Mouse (Mus musculus): ENCODE results near the gene Cst8.
"Not testable (repeated sequence)": the region's sequence is repeated elsewhere in the genome, so short reads cannot be mapped to it uniquely, and the experiment has no call there.

Cst8 gene

GRCm38 (mm10) chr2:148798485-148798884, at the start of gene Cst8:
Cst8 (plus strand) TSS chr2:148798785.
- DNase-seq (ENCODE audit: low spot score) = no peak

DNA sequence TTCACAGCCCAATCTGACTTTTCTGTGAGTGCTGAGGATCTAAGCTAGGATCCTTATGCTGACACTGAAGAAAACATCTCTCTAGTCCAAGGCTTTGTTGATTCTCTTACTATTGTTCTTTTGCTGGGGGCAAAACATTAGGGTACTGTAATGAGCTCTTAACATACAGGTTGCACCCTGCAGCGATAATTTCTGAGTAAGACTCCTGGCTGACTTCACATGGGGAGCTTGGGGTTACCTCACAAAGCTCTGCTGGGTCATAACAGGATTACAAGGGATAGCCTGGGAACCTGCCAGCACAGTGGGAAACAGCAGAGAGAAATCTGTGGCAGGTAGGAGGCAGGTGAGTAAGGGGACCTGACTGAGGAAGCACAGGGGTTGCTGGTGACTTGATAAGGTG, 48.5 kb upstream of the Cst8 start, which contains the start of gene Cstl1:
Cstl1 (plus strand) TSS at position 301 of the 400 bp plus-strand sequence.
- no peak for DNase-seq (ENCODE audit: low spot score)

DNA sequence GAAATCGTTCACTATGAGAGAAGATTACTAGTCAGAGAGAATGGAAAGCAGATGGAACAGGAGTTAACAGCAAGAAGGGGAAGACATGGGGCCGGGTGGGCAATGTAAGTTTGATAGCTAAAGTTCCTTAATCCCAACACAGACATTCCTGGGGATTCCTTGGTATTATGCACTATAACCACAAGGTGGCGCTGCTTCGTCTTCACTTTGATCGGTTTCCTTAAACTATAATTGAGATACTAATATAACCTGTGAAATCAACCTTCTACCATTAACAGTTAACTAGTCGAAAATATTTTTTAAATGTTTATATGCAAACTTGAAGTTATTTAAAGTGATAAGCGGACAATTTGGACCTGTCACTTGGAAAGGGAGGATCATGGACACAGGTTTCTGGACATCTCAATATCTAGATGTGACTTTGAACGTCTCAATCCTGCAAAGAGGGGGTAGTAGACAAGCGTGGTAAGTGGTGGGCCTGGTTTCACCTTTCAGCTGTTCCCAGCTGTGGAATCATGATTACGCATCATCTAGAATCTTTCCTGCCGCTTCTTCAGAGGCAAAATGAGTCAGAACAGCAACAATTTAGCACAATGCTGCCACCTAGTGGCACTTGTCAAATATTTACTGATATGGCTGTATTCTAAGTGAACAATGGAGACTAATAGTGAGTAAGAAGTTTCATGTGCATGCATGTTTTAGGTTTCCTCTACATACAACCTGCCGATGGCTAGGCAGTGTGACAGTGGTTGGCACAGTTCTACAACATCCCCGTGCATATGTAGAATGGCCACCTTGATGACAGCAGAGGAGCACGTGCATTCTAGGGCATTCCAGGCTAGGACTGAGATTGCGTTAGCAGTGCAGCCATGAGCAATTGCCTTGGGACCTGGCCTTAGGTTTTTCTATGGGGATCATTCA, 46.4 kb upstream of the Cst8 start:
- DNase-seq (ENCODE audit: low spot score) = peak; percentile 88

GRCm38 (mm10) chr2:148754310-148754846, 44.2 kb upstream of the Cst8 start:
- DNase-seq (ENCODE audit: low spot score) = no peak

DNA sequence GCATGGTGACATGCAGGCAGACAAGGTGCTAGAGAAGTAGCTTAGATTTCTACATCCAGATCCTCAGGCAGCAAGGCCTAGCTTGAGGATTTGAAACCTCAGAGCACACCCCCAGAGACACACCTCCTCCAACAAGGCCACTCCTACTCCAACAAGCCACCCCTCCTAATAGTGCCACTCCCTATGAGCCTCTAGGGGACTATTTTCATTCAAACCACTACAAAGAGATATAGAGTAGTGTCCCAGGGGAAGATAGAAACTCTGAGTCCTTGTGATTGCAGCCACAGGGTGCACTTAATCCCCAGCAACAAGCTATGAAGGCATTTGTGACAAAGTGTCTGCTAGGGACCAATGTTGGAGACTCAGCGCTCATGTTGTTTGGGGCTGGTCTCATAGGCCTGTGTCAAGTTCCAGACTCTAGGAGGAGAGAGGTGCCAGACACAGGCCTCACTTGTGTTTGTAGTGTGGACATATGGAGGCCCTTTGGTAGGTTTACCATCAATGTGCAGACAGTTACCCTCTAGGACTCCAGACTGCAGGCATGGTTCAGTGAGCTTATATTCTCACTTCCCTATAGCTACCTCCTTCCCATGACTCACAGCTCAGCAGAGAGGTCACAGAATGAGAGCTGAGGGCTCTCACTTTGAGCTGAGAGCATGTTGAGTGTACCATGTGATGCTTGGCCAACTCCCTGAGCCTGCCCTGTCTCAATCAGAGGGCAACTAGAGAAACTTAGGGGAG, 34.8 kb upstream of the Cst8 start:
- no peak for DNase-seq (ENCODE audit: low spot score)

GRCm38 (mm10) chr2:148771397-148771796, 27.2 kb upstream of the Cst8 start, which contains the start of gene Cst11:
Cst11 (minus strand) TSS chr2:148771497.
- not testable (repeated sequence) for DNase-seq (ENCODE audit: low spot score)

DNA sequence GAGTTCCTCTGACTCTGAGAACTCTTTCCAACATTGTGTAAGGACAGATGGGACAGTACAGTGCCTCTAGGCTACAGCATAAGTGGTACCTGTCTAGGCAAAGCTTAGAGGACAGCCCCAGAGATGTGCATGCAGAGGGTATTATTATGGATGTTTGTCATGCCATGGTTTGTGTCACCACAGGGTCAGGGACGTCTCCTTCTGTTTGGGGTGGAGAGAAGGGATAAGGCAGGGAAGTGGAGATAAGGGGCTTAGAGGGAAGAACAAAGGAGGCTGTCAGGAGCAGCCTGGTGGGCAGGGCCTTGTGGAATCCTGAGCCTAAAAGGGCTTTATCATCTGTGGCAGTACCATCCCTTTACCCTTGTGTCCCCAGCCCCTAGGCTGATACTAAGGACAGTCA, 16.9 kb upstream of the Cst8 start, which contains the start of gene 8030411F24Rik:
8030411F24Rik (plus strand) TSS at position 301 of the 400 bp plus-strand sequence.
- no peak for DNase-seq (ENCODE audit: low spot score)

DNA sequence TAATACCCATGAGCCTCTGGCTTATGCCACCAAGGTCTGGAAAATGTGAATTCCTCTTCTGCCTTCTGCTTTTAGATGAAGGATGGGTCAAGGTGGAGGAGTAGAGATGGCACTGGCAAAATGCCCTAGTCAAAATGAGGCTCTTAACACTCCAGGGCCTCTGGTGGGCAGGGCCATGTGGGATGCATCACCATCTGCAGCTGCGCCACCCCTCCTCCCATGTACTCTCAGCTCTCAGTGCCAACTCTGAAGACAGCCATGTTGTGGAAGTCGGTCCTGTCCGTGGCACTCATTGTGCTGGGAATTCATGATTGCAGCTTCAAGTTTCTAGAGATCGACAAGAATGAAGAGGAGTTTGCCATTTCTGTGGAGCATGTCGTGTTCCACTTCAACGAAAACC, 9.4 kb upstream of the Cst8 start, which contains the start of gene Cst12:
Cst12 (plus strand) TSS at position 220 of the 400 bp plus-strand sequence.
- no peak for DNase-seq (ENCODE audit: low spot score)

GRCm38 (mm10) chr2:148801491-148801921, 2.9 kb downstream of the Cst8 start:
- no peak for DNase-seq (ENCODE audit: low spot score)

GRCm38 (mm10) chr2:148806696-148807095, 8.1 kb downstream of the Cst8 start:
- DNase-seq (ENCODE audit: low spot score) = no peak

GRCm38 (mm10) chr2:148819909-148820308, 21.3 kb downstream of the Cst8 start, which contains the start of gene Cst13:
Cst13 (plus strand) TSS chr2:148820081.
- no peak for DNase-seq (ENCODE audit: low spot score)

DNA sequence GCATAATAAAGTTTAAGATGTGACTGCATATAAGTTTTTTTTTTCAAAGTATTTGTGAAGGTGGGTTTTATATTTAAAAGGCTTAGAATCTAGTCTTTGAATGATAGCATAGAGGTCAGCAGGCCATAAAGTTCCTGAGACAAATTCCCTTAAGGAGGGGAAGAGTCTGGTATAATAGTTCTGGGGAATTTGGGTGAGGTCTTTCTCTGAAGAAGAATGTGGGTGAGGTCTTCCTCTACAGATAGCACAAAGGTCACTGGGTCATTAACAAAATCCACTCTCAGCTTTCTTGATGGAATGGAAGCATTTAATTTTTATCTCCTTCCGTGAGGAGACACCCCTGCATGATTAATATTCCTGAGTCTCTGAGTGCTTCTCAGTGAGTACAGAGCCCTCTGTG, 27.4 kb downstream of the Cst8 start:
- DNase-seq (ENCODE audit: low spot score) = no peak

- no peak for DNase-seq (ENCODE audit: low spot score)
Observed at GRCm38 (mm10) chr2:148834912-148835311, 36.3 kb downstream of the Cst8 start, which contains the start of gene Cst9. Cst9 (plus strand) TSS chr2:148835147.

DNA sequence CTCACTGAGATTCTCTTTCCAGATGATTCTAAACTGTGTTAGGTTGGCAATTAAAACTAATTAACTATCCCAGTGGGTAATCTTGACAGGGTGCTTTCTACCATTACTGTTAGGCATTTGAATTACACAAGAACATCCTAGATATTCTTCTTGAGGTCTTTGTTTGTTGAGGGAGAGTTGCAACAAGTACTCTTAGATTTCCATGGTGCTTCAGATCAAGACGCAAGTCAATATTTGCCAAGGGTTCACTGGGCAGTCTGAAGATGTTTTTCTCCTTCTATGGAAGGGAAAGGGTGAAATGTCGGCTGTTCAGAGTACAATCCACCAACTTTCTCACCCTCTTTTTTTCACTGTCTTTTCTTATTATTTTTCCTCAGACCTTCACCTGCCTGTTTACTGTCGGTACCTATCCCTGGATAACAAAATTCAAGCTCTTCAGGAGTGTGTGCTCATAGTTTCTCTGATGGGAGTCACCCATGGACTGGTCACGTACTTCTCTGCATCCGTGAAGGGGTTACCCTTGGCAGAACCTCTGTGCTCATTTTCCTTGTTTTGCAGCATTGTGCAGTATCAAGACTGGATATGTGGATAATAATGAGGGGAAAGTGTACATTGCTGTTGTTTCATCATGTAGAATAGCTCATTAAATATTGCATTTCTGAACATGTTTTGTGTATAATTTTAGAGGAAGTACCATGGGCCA, 39.6 kb downstream of the Cst8 start:
- no peak for DNase-seq (ENCODE audit: low spot score)

- no peak for DNase-seq (ENCODE audit: low spot score)
Observed at GRCm38 (mm10) chr2:148839224-148839623, 40.6 kb downstream of the Cst8 start.

- peak; percentile 79 for DNase-seq (ENCODE audit: low spot score)
Observed at GRCm38 (mm10) chr2:148851116-148851906, 52.7 kb downstream of the Cst8 start.
